Comparison of ENCODE assay signal across 24 mouse cellular contexts in genomic region chr9:8059636-8060035, GRCm38 (mm10). TPM values are rescaled to one million over a fixed set of nuclear protein-coding genes. Genes with fewer than 3 reads are reported as not detected.
"Had no signal": no experiment of that assay in that cellular context is flagged by ENCODE, and none has a peak within 500 bp of the region (broad histone marks: within the 10 kb centered on the region; RNA-seq: fewer than 3 reads in every experiment).

No protein-coding gene starts in this region.

- H3K4me2 ChIP-seq: limb, embryonic 13.5 days; liver, embryonic 12.5 days; liver, embryonic 15.5 days; lung, embryonic 15.5 days; neural tube, embryonic 12.5 days; neural tube, embryonic 15.5 days had no signal

- H3K9ac ChIP-seq: limb, embryonic 13.5 days; liver, embryonic 12.5 days; liver, embryonic 15.5 days; lung, embryonic 15.5 days; neural tube, embryonic 12.5 days; neural tube, embryonic 15.5 days had no signal

- H3K36me3 ChIP-seq: limb, embryonic 10.5 days; limb, embryonic 13.5 days; liver, embryonic 12.5 days; liver, embryonic 15.5 days; lung, embryonic 15.5 days; neural tube, embryonic 12.5 days; neural tube, embryonic 15.5 days had no signal

- H3K27me3 ChIP-seq: limb, embryonic 13.5 days; liver, embryonic 12.5 days; liver, embryonic 15.5 days; lung, embryonic 15.5 days; neural tube, embryonic 12.5 days; neural tube, embryonic 15.5 days had no signal

- H3K27ac ChIP-seq: kidney, postnatal 0 days; layer of hippocampus, adult 2 months; limb, embryonic 10.5 days; limb, embryonic 13.5 days; liver, embryonic 12.5 days; liver, embryonic 15.5 days; lung, embryonic 15.5 days; neural tube, embryonic 12.5 days; neural tube, embryonic 15.5 days; stomach, postnatal 0 days had no signal

- H3K4me1 ChIP-seq: limb, embryonic 10.5 days; limb, embryonic 13.5 days; liver, embryonic 12.5 days; liver, embryonic 15.5 days; lung, embryonic 15.5 days; neural tube, embryonic 12.5 days; neural tube, embryonic 15.5 days had no signal

- ATAC-seq: liver, embryonic 12.5 days had no signal

- H3K9me3 ChIP-seq: limb, embryonic 10.5 days; limb, embryonic 13.5 days; liver, embryonic 12.5 days; liver, embryonic 15.5 days; lung, embryonic 15.5 days; neural tube, embryonic 12.5 days; neural tube, embryonic 15.5 days had no signal

- H3K4me3 ChIP-seq: layer of hippocampus, adult 2 months; limb, embryonic 10.5 days; limb, embryonic 13.5 days; liver, embryonic 12.5 days; liver, embryonic 15.5 days; lung, embryonic 15.5 days; neural tube, embryonic 12.5 days; neural tube, embryonic 15.5 days had no signal

- DNase-seq: kidney, postnatal 25 days; layer of hippocampus, adult 9-11 months; liver; lung, adult 18-20 months; lung, postnatal 10 days; lung, postnatal 4 days; midbrain, embryonic 14.5 days; right cerebral cortex, adult 18-20 months; right cerebral cortex, postnatal 14 days; right cerebral cortex, postnatal 4 days; thymus, adult 2 months; thymus, postnatal 14 days; thymus, postnatal 4 days had no signal

RNA-seq across cellular contexts. Expression of gene Yap1, which starts 55.2 kb away (rescaled TPM):
- total RNA-seq: megakaryocyte progenitor cell, adult 5-6 weeks had no signal
